Mouse (Mus musculus) heart, embryonic 15.5 days (tissue): ENCODE results near the gene Ctrb1. TPM values are rescaled to one million over a fixed set of nuclear protein-coding genes. Genes with fewer than 3 reads are reported as not detected.
A peak's percentile ranks its signal among the peaks of the same experiment; 100 is the strongest.

Experiments
- ATAC-seq: fragments of 200-750 bp; cut with Nextera tagmentation; replicated peaks from 2 replicates; pipeline ENCODE4 v1.8.0; 2017; ENCODE audit warnings: low read depth, moderate TSS enrichment; ENCODE audit not compliant: insufficient number of reproducible peaks, insufficient read depth, low FRiP score
- H3K27ac ChIP-seq: fragments of 300-500 bp; sonication (generic); 2 replicates; pipeline ENCODE4 v1.5.1; 2015; ENCODE audit warnings: mild to moderate bottlenecking, inconsistent platforms
- H3K27me3 ChIP-seq: fragments of 300-500 bp; sonication (generic); 2 replicates; pipeline ENCODE4 v1.6.1; 2015; ENCODE audit warnings: inconsistent platforms
- H3K36me3 ChIP-seq: fragments of 300-500 bp; sonication (generic); 2 replicates; pipeline ENCODE4 v1.6.1; 2015; ENCODE audit warnings: mild to moderate bottlenecking, inconsistent platforms
- H3K4me1 ChIP-seq: fragments of 300-500 bp; sonication (generic); replicated peaks from 2 replicates; pipeline ENCODE4 v1.6.1; 2015; ENCODE audit warnings: inconsistent platforms
- H3K4me2 ChIP-seq: fragments of 300-500 bp; sonication (generic); 2 replicates; pipeline ENCODE4 v1.6.1; 2015; ENCODE audit warnings: inconsistent platforms, mild to moderate bottlenecking, moderate library complexity
- H3K4me3 ChIP-seq: fragments of 300-500 bp; sonication (generic); 2 replicates; pipeline ENCODE4 v1.5.1; 2015; ENCODE audit warnings: mild to moderate bottlenecking, inconsistent platforms
- H3K9ac ChIP-seq: fragments of 300-500 bp; sonication (generic); 2 replicates; pipeline ENCODE4 v1.6.1; 2015; ENCODE audit warnings: mild to moderate bottlenecking, inconsistent platforms
- H3K9me3 ChIP-seq: fragments of 300-500 bp; sonication (generic); replicated peaks from 2 replicates; pipeline ENCODE4 v1.6.1; 2016; ENCODE audit warnings: inconsistent platforms
- WGBS: fragments of 180-500 bp; shearing (Covaris S2); methylation state at CpG from one replicate; pipeline ENCODE4 v1.1.7; 2015; ENCODE audit warnings: mixed read lengths; 5-methylcytosine and 5-hydroxymethylcytosine counted together
- polyA plus RNA-seq: library from polyadenylated mRNA; unstranded; fragments of >200 nt; fragmentation: Nextera tagmentation; extraction: Ambion mirVana; gene quantifications from 2 replicates; pipeline ENCODE4 v1.2.1, GENCODE M21; 2015

Ctrb1 gene
- polyA plus RNA-seq, 1 experiment from 2014 or later: 2.9 TPM

DNA sequence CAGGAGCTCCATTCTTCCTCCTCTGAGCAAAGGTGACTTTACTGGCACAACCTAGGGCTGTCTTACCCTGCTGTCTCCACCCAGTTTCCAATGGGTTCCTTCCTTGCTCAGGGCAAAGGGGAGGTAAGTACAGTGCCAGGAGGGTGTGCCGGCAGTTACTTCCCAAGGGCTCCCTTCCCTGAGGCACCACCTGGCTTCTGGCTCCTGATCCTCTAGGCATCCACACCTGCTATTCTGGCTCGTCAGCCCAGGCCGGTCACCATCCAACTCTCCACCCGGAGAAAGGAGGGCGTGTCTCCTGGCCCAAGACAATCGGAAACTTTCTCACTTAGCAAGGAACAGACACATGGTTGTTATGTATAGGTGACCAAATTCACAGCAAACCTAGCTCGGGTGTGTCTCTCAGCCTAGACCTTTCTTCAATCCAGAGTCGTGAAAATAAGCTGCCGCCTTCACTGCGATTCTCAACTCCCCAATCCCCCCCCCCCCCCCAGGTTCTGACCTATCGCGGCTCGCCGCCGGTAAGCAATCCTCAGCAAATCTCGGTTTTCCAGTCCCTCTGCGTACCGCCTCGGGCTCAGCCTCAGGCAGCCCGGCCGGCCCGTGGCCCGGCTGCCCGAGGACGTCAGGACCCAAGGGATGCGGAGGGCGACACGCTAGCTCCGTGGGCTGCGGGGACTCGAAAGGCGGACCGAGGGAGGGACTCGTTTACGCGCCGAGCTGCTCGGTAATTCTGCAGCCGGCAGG lies 40.6 kb upstream of the Ctrb1 start:
- ATAC-seq: peak; percentile 9; the same call in 1 of the 2 replicates
- WGBS: under 1% methylated on average over 39 of the region's 39 CpGs
- Histone ChIP-seq H3K4me1 (peaks cover 92% of the 10 kb centered on the region), H3K9me3 (no peaks in the 10 kb centered on the region), H3K27ac (peak overlapping the region; percentile 92), H3K9ac (peak overlapping the region; percentile 82), H3K4me3 (peak overlapping the region; percentile 69), H3K4me2 (peak overlapping the region; percentile 89), H3K36me3 (no peaks in the 10 kb centered on the region), H3K27me3 (no peaks in the 10 kb centered on the region)

DNA sequence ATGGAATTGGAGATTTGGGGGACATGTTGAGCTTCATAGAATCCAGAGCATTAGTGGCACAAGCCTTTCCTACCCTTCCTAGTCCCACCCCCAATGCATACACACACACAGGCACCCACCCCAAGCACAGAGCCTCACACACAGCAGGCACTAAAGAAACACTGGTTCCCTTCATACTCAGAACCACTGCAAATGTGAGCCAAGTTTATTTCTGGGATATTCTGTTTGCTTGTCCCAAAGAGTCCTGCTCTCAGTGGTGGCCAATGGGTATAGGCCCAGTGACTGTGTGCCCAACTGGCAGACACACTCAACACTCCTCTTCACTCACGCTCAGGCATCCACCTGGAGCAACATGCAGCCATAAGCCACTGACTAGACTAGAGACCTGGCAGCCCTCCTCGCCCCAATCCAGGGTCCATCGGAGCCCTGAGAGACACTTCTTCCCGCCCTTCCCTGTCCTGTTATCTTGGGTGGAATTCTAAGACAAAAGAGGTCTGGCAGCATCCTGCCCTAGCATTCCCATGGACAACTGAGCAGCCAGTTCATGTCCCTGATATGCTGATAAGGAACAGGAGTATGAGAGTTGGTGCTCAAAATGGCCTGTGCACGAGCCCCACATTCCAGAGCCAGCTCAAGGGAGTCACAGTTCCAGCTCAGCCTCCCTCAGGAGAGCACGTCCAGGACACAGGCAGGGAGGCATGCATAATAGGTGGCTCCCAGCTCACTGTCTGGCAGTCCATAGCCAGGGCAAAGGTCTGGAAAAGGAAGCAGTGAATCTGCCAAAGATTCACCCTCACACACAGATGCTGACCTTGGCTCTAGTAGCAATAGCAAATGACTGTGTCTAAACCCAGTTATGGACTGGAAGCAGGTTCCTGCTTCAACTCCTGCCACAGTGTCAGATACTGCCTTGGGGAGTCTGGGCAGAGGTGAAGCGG lies 38.7 kb upstream of the Ctrb1 start:
- H3K4me1 ChIP-seq: peaks cover 89% of the 10 kb centered on the region
- no peaks in the 10 kb centered on the region for H3K9me3 ChIP-seq
- peak overlapping the region; percentile 82 for H3K9ac ChIP-seq
- peak overlapping the region; percentile 89 for H3K4me2 ChIP-seq
- peak overlapping the region; percentile 92 for H3K27ac ChIP-seq
- 24% methylated on average over 7 of the region's 7 CpGs for WGBS
- no peaks in the 10 kb centered on the region for H3K36me3 ChIP-seq
- H3K27me3 ChIP-seq: no peaks in the 10 kb centered on the region
- peak overlapping the region; percentile 69 for H3K4me3 ChIP-seq
- 0 out of 2 replicates have a peak, but pooled peaks have one; percentile 19 for ATAC-seq

DNA sequence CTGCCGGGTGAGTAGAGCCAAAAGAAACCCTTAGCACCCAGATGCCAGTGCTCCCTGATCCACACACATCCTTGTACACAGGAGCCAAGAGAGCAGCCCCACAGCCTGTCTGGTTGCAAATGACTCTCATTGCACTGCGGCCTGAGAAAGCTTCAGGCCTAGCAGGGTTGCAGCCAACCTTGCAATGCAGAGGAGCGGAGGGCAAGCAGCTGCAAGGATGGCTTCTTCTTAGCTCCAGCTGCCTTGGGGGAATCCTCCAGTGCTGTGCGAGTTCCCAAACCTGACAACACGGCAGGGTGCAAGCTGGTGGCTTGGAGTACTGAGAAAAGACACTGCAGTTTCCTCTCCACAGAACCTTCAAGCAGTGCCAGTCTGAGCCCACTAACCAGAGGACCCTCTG lies 37.7 kb upstream of the Ctrb1 start:
- H3K4me3 ChIP-seq: no peak overlapping the region
- peaks cover 87% of the 10 kb centered on the region for H3K4me1 ChIP-seq
- no peak for ATAC-seq
- no peaks in the 10 kb centered on the region for H3K36me3 ChIP-seq
- peak overlapping the region; percentile 92 for H3K27ac ChIP-seq
- H3K9ac ChIP-seq: no peak overlapping the region
- H3K9me3 ChIP-seq: no peaks in the 10 kb centered on the region
- H3K27me3 ChIP-seq: no peaks in the 10 kb centered on the region
- peak overlapping the region; percentile 89; the same call in 1 of the 2 replicates for H3K4me2 ChIP-seq
- WGBS: 59% methylated on average over 5 of the region's 5 CpGs

DNA sequence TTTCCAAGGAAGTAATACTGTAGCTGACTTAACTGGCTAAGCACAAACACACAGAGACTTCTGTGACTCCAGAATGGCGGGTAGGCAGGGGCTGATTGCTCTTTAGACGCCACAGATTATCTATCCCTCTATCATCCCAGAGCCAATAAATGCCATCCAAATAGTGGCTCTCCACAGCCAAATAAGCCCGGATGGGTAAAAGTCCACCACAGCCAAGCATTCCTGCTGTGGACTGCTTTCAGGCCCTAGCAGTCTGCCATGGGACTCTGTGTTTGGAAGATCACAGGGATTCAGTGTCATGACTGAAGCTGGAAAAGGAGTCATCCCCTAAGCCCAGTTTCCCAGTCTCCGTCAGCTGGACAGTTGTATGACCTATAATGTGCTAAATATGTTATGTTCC lies 36.7 kb upstream of the Ctrb1 start:
- Histone ChIP-seq H3K27ac (peak overlapping the region; percentile 92), H3K4me3 (no peak overlapping the region), H3K27me3 (no peaks in the 10 kb centered on the region), H3K4me2 (no peak overlapping the region; the same call in 1 of the 2 replicates), H3K9ac (no peak overlapping the region; the same call in 1 of the 2 replicates), H3K36me3 (no peaks in the 10 kb centered on the region), H3K4me1 (peaks cover 78% of the 10 kb centered on the region), H3K9me3 (no peaks in the 10 kb centered on the region)
- ATAC-seq: no peak
- WGBS: 66% methylated on average over 4 of the region's 4 CpGs

DNA sequence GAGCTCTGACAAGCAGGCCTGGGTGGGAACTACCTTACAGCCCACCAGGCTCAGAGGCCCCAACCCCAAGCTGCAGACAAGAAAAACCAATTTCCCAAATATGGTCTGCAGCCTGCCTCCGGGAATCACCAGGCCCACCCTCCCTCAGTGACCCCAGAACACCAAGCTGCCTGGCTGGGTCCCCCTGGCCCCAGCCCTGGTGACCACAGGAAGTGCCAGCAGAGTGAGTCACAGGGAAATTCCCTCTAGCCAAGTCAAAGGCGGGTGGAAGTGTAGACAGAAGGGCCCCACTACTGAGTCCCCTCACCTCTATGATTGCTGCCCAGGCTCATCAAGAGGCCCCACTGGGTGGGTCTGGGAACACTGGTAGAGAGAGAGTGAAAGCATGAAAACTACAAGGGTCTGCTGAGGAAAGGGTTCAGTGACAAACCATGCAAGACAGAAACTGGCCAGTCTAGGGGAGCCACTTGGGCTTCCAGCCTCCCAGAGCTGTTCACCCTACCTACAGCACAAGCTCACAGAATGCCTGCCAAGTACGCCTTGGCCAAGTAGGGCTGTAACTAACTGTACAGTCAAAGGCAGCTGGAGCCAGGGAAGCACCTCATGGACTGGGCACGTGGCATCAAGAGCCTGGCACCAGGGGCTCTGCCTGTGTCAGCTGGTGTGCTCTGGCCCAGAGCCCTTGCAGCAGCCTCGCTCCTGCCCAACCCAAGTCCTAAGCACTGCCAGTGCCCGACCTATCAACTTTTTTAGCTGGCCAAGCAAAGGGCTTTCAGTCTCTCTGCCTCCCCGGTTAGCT lies 35.5 kb upstream of the Ctrb1 start:
- peak overlapping the region; percentile 43; the same call in 1 of the 2 replicates for H3K9ac ChIP-seq
- H3K27ac ChIP-seq: peak overlapping the region; percentile 92
- H3K4me3 ChIP-seq: no peak overlapping the region
- peak overlapping the region; percentile 43 for H3K4me2 ChIP-seq
- peak; percentile 86 for ATAC-seq
- no peaks in the 10 kb centered on the region for H3K9me3 ChIP-seq
- no peaks in the 10 kb centered on the region for H3K27me3 ChIP-seq
- peaks cover 73% of the 10 kb centered on the region for H3K4me1 ChIP-seq
- WGBS: 21% methylated on average over 7 of the region's 7 CpGs
- H3K36me3 ChIP-seq: no peaks in the 10 kb centered on the region

DNA sequence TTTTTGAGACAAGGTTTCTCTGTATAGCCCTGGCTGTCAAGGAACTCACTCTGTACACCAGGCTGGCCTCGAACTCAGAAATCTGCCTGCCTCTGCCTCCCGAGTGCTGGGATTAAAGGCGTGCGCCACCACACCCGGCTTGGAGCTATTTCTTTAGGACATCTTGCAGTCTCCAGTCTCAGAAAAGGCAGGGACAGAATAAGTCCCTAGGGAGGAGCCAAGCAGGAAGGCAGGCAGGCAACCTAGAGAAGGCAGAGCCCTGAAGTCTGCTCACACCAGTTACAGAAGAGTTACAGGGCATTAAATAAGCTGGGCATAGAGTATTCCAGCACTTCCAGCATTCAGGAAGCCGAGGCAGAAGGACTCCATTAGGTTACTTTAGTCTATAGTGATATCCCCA lies 34.5 kb upstream of the Ctrb1 start:
- Histone ChIP-seq H3K9ac (no peak overlapping the region), H3K27ac (peak overlapping the region; percentile 36), H3K27me3 (no peaks in the 10 kb centered on the region), H3K9me3 (no peaks in the 10 kb centered on the region), H3K36me3 (peaks cover 7% of the 10 kb centered on the region), H3K4me1 (peaks cover 72% of the 10 kb centered on the region), H3K4me2 (no peak overlapping the region), H3K4me3 (no peak overlapping the region)
- WGBS: 87% methylated on average over 6 of the region's 6 CpGs
- ATAC-seq: no peak

DNA sequence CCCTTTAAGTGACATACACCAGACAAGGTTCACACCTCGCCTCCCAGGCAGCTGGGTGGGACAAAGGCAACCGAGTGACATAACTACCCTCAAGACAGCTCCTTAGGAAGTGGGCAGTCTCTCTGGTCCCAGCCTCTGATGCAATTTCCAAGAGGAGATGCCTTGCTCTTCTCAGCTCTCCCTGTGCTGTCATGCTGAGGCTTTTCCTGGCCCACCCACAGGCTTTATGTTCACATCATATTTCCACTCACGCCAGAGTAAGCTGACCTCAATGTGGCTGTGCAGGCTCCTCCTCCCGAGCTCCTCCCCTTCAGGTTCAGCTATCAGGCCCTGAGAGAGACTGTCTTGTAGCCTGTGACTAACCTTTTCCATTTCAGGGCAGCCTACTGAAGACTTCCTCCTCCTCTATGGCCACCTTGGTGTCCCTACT lies 29.3 kb upstream of the Ctrb1 start:
- 36% methylated on average over 4 of the region's 4 CpGs for WGBS
- no peak for ATAC-seq

DNA sequence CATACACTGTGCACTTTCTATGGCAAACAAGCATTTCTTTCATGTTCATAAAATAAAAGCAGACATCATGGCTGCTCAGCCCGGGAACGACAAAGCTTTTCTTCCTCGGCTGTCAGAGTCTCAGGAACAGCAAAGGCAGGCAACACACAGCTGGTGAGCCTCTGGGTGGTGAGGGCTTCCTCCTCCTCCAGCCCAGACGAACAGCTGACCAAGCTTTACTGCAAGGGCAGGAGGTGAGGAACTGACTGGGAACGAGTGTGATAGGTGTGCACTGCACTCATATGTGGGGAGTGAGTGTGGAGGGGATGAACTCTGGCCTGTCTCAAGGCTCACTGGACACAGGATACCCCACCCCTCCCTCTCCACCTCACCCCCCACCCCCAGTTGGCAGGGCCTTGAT lies 28.1 kb upstream of the Ctrb1 start:
- 46% methylated on average over 5 of the region's 5 CpGs for WGBS
- Histone ChIP-seq H3K9ac (no peak overlapping the region), H3K4me3 (no peak overlapping the region), H3K27me3 (no peaks in the 10 kb centered on the region), H3K4me1 (peaks cover 66% of the 10 kb centered on the region), H3K9me3 (no peaks in the 10 kb centered on the region), H3K27ac (peak overlapping the region; percentile 99), H3K36me3 (peaks cover 34% of the 10 kb centered on the region), H3K4me2 (no peak overlapping the region)
- no peak for ATAC-seq

More for the DNA sequence above, 29.3 kb upstream of the Ctrb1 start:
- H3K27ac ChIP-seq: peak overlapping the region; percentile 8
- peaks cover 22% of the 10 kb centered on the region for H3K36me3 ChIP-seq
- H3K4me1 ChIP-seq: peaks cover 73% of the 10 kb centered on the region
- H3K9me3 ChIP-seq: no peaks in the 10 kb centered on the region
- no peak overlapping the region for H3K9ac ChIP-seq
- H3K4me3 ChIP-seq: no peak overlapping the region
- H3K27me3 ChIP-seq: no peaks in the 10 kb centered on the region
- H3K4me2 ChIP-seq: no peak overlapping the region

DNA sequence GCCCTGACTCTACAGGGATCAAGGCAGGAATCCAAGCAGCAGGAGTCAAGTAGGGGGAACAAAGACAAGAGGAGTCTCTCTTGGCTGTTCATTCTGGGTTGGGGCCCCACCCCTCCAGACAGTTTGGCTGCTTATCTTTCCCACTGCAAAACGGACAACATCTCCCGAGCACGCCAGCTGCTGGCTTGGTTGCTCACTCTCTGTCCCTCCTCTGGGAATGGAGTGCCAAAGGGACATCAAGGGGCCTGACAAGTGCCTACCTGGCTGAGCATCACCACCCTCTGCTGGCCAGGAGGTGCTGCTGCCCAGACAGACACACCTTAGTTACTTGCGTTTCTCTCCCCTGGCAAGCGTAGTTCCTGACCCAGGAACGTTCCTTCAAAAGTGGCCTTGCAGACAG lies 27.1 kb upstream of the Ctrb1 start:
- Histone ChIP-seq H3K36me3 (peaks cover 45% of the 10 kb centered on the region), H3K4me2 (peak overlapping the region; percentile 51), H3K4me3 (no peak overlapping the region), H3K27me3 (no peaks in the 10 kb centered on the region), H3K9me3 (no peaks in the 10 kb centered on the region), H3K9ac (peak overlapping the region; percentile 57; the same call in 1 of the 2 replicates), H3K27ac (peak overlapping the region; percentile 99), H3K4me1 (peaks cover 64% of the 10 kb centered on the region)
- no peak for ATAC-seq
- 15% methylated on average over 6 of the region's 6 CpGs for WGBS

DNA sequence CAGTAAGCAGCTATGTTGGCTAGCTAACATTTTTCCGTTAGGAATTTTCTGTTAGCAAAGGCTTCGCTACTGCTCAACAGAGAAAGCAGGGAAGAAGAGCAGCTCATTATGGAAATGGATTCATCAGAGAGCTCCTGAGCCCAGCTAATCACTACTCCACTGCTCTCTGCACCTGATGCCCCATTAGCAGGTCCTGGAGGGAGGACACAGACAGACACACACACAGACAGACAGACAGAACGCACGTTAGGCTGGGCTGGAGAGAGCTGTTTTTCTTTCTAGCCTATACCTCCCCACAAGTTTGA lies 26.6 kb upstream of the Ctrb1 start:
- H3K4me1 ChIP-seq: peaks cover 68% of the 10 kb centered on the region
- peak overlapping the region; percentile 99 for H3K27ac ChIP-seq
- no peak for ATAC-seq
- peak overlapping the region; percentile 51 for H3K4me2 ChIP-seq
- peak overlapping the region; percentile 57 for H3K9ac ChIP-seq
- peaks cover 49% of the 10 kb centered on the region for H3K36me3 ChIP-seq
- H3K4me3 ChIP-seq: 0 out of 2 replicates have a peak overlapping the region, but pooled peaks have one; percentile 5
- no peaks in the 10 kb centered on the region for H3K9me3 ChIP-seq
- 29% methylated on average over 4 of the region's 4 CpGs for WGBS
- no peaks in the 10 kb centered on the region for H3K27me3 ChIP-seq
